Mouse (Mus musculus): Measurements from ENCODE around the gene Ppp1r12b. TPM values are rescaled to one million over a fixed set of nuclear protein-coding genes. Genes with fewer than 3 reads are reported as not detected.

Gene Ppp1r12b
- polyA plus RNA-seq, 1 experiment from 2014 or later = 12.2 TPM

DNA sequence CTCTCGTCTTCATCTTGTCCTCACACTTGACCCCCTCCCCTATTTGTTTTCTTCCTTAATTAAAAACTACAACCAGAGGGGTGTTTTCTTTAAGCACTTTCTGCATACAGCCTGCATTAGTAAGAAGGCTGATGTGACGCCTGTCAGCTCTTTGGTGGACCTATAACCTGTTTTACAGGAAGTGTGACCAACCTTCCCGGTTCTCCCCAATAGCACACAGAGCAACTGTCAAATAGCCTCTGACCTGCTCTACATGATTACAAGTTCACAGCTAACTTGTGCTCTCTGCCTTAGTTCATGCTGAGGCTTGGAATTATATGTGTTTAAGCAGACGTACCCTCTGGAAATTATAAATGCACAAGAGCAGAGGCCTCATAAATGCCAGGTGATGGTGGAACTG lies 189.3 kb downstream of the Ppp1r12b start:
- Histone ChIP-seq H3K36me3 (replicated peaks) (peaks cover 9% of the 10 kb centered on the region), H3K27me3 (no peaks in the 10 kb centered on the region)
- 88% methylated on average over 4 of the region's 4 CpGs for WGBS

DNA sequence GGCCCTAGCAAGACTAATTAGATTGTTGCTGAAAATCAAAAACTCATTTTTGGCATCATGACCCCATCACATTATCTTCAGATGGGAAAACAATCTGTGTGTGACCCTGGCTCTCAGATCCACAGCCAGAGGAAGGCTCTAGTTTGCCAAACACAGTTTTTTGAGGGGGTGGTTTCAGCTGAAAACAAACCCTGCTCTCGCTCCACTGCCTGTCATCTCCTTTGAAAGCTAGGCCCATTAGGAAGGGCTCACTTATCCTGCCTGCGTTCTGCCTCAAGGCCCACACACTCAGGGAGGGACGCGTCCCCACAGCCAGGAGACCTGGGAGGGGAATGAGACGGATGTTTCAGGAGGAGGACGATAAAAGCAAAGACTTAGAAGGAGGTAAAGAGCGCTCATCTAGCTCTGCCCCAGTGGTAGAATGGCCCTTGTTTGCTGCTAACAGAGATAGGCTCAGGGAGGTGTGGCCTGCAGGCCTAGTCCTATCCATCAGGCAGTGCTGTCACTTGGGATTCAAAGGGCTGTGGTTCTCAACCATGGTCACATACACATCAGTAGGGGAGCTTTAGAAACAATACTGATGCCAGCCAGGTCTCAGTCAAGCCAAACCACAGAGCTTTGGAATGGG lies 190.8 kb downstream of the Ppp1r12b start:
- WGBS = 57% methylated on average over 7 of the region's 7 CpGs
- no peak for ATAC-seq (ENCODE audit: low FRiP score)

More for the DNA sequence above, 189.3 kb downstream of the Ppp1r12b start:
- no peak for ATAC-seq (ENCODE audit: low FRiP score)
- H3K9ac ChIP-seq = no peak overlapping the region
- H3K4me1 ChIP-seq = peaks cover 5% of the 10 kb centered on the region; the same call in 1 of the 2 replicates
- H3K4me2 ChIP-seq = no peak overlapping the region
- no peak overlapping the region for H3K27ac ChIP-seq
- H3K9me3 ChIP-seq = no peaks in the 10 kb centered on the region
- no peak overlapping the region for H3K4me3 ChIP-seq (replicated peaks)

DNA sequence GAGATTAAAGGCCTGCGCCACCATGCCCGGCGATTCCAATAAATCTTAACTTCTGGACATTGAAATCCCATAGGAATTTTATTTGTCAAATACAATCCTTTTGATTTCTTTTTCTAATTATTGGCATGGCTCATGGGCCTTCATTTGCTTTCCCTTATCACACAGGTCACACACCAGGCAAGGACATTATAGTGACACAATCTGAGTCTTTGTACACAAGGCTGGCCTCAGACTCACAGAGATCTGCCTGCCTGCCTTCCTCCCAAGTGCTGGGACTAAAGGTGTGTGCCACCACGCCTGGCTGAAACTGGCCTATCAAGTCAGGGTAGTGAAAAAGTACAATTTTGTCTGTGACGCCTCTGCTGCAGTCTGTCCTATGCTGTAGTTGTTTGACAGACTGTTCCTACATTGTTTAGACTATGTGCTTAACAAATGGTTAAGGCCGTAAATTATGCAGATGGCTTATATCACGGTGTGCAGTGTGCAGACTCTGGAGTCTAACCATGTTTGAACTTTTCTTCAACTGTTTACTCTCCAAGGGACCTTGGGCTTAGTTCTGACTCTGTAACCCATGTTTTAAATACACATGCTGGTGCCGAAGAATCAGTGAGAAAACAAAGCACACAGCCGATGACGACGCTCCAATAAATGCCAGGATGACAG lies 191.8 kb downstream of the Ppp1r12b start:
- H3K4me1 ChIP-seq = peaks cover 5% of the 10 kb centered on the region; the same call in 1 of the 2 replicates
- ATAC-seq (ENCODE audit: low FRiP score) = no peak
- no peak overlapping the region for H3K9ac ChIP-seq
- no peaks in the 10 kb centered on the region for H3K9me3 ChIP-seq
- H3K27me3 ChIP-seq = no peaks in the 10 kb centered on the region
- peaks cover 9% of the 10 kb centered on the region for H3K36me3 ChIP-seq (replicated peaks)
- no peak overlapping the region for H3K4me2 ChIP-seq
- no peak overlapping the region for H3K27ac ChIP-seq
- no peak overlapping the region for H3K4me3 ChIP-seq (replicated peaks)
- whole genome bisulfite sequencing = 91% methylated on average over 11 of the region's 11 CpGs

More for the DNA sequence above, 190.8 kb downstream of the Ppp1r12b start:
- Histone ChIP-seq H3K27me3 (no peaks in the 10 kb centered on the region), H3K27ac (no peak overlapping the region), H3K9me3 (no peaks in the 10 kb centered on the region), H3K4me2 (no peak overlapping the region), H3K9ac (no peak overlapping the region), H3K4me1 (peaks cover 5% of the 10 kb centered on the region; the same call in 1 of the 2 replicates), H3K36me3 (replicated peaks) (peaks cover 9% of the 10 kb centered on the region), H3K4me3 (replicated peaks) (no peak overlapping the region)

DNA sequence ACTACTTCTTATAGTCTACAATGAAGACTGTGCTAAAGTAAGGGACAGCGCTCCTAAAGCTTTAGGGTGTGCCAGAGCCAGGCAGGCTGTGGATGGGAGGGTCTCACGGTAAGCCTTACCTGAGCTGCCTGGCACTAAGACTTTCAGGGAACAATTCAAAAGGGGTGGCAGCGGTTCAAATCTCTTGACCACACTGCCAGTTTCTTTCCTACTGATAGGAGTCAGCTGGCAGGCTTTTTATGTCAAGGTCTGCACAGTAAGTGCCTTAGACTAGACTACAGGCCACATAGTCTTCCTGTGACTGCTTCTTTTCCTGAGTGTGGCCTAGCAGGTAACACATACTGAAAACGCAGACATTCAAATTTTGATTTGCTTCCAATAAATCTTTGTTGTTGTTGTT lies 192.5 kb downstream of the Ppp1r12b start:
- no peak overlapping the region for H3K4me2 ChIP-seq
- H3K27ac ChIP-seq = no peak overlapping the region
- peaks cover 3% of the 10 kb centered on the region for H3K36me3 ChIP-seq (replicated peaks)
- WGBS = 91% methylated on average over 4 of the region's 4 CpGs
- H3K9ac ChIP-seq = no peak overlapping the region
- peaks cover 5% of the 10 kb centered on the region; the same call in 1 of the 2 replicates for H3K4me1 ChIP-seq
- no peaks in the 10 kb centered on the region for H3K9me3 ChIP-seq
- ATAC-seq (ENCODE audit: low FRiP score) = no peak
- H3K27me3 ChIP-seq = no peaks in the 10 kb centered on the region
- no peak overlapping the region for H3K4me3 ChIP-seq (replicated peaks)

DNA sequence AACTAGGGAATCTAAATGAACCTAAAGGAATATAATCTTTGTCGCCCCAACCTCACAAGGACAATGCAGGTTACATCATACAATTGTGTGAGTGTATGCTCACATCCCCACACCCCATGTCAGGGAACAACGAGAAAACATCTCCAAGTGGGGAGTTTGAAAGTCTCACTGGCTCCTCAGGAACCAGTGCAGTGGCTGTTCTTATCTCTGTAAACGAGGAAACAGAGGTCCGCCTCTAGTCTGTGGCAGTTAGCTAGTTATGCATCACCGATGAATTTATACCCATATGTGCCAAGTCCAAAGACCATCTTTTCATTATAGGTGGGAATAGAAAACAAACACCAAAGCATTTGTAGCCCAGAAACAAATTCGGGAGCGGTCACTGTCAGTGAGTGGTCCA lies 194.2 kb downstream of the Ppp1r12b start:
- Histone ChIP-seq H3K4me1 (peaks cover 5% of the 10 kb centered on the region; the same call in 1 of the 2 replicates), H3K4me3 (replicated peaks) (no peak overlapping the region), H3K4me2 (no peak overlapping the region), H3K36me3 (replicated peaks) (no peaks in the 10 kb centered on the region; the same call in none of the 2 replicates), H3K9ac (no peak overlapping the region), H3K27me3 (no peaks in the 10 kb centered on the region), H3K27ac (no peak overlapping the region), H3K9me3 (no peaks in the 10 kb centered on the region)
- 93% methylated on average over 7 of the region's 7 CpGs for WGBS
- ATAC-seq (ENCODE audit: low FRiP score) = no peak

DNA sequence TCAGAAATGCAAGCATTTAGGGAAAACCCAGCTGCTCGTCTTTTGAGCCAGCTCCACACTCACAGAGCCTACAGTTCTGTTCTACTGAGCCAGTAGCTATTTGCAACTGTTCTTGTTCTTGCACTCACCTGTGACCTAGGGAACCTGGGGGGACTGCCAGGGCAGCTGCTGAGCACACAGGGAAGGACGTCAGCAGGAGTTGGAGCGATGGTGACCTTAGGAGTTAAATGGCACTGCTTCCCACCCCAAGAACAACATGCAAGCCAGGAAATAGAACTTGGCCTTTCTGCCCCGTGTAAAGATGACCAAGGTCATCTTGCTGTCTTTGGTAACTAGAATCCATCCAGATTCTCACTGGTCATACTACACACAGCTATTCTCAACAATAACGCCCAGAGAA lies 195.1 kb downstream of the Ppp1r12b start:
- H3K9ac ChIP-seq = no peak overlapping the region
- no peak overlapping the region for H3K27ac ChIP-seq
- peaks cover 9% of the 10 kb centered on the region for H3K4me1 ChIP-seq
- WGBS = 82% methylated on average over 5 of the region's 5 CpGs
- H3K4me2 ChIP-seq = no peak overlapping the region
- no peak overlapping the region for H3K4me3 ChIP-seq (replicated peaks)
- no peaks in the 10 kb centered on the region for H3K27me3 ChIP-seq
- no peaks in the 10 kb centered on the region; the same call in none of the 2 replicates for H3K36me3 ChIP-seq (replicated peaks)
- ATAC-seq (ENCODE audit: low FRiP score) = no peak
- no peaks in the 10 kb centered on the region for H3K9me3 ChIP-seq

DNA sequence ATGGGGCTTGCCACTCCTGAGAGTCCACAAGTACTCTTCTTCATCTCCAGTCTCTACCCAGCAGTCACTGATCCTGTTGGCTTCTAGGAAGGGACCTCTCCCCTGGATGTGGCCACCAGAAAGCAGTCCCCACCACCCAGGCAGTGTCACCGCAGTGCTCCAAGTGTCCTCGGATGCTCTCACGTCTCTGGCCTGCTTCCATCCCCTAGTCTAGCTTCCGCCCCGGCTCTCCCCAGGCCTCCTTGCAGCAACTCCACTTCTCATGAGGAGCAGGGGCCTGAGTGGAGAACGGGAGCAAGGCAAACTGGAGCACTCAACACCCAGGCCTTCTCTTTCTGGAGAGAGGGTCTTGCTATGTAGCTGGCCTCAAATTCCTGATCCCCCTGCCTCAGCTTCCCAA lies 196.6 kb downstream of the Ppp1r12b start:
- ATAC-seq (ENCODE audit: low FRiP score) = no peak
- no peaks in the 10 kb centered on the region; the same call in none of the 2 replicates for H3K36me3 ChIP-seq (replicated peaks)
- WGBS = 94% methylated on average over 6 of the region's 6 CpGs
- no peak overlapping the region for H3K9ac ChIP-seq
- no peaks in the 10 kb centered on the region for H3K9me3 ChIP-seq
- H3K4me3 ChIP-seq (replicated peaks) = no peak overlapping the region
- no peak overlapping the region for H3K4me2 ChIP-seq
- H3K4me1 ChIP-seq = peaks cover 3% of the 10 kb centered on the region; the same call in 1 of the 2 replicates
- H3K27ac ChIP-seq = no peak overlapping the region
- no peaks in the 10 kb centered on the region for H3K27me3 ChIP-seq

DNA sequence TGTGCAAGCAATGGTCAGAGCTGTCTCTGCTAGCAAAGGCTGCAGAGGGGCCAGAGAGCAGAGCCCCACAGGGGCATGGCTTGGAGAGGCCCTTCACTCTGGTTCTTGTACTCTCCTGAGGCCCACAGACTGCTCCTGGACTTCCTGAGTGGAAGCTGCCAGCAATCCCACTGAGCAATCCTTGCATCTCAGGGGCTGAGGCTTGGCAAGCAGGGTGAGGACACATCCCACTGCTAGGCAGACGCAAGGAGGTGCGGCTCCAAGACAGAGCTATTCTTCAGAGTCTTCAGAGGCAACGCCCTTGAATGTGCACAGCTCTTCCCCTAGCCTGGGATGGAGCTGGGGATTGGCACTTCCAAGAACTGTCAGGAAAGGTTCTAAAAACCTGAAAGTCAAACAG lies 198.5 kb downstream of the Ppp1r12b start:
- Histone ChIP-seq H3K9ac (no peak overlapping the region), H3K27ac (no peak overlapping the region), H3K27me3 (no peaks in the 10 kb centered on the region), H3K36me3 (replicated peaks) (no peaks in the 10 kb centered on the region; the same call in none of the 2 replicates), H3K9me3 (no peaks in the 10 kb centered on the region), H3K4me3 (replicated peaks) (no peak overlapping the region), H3K4me2 (no peak overlapping the region), H3K4me1 (peaks cover 11% of the 10 kb centered on the region; the same call in 1 of the 2 replicates)
- ATAC-seq (ENCODE audit: low FRiP score) = no peak
- 82% methylated on average over 3 of the region's 3 CpGs for WGBS

DNA sequence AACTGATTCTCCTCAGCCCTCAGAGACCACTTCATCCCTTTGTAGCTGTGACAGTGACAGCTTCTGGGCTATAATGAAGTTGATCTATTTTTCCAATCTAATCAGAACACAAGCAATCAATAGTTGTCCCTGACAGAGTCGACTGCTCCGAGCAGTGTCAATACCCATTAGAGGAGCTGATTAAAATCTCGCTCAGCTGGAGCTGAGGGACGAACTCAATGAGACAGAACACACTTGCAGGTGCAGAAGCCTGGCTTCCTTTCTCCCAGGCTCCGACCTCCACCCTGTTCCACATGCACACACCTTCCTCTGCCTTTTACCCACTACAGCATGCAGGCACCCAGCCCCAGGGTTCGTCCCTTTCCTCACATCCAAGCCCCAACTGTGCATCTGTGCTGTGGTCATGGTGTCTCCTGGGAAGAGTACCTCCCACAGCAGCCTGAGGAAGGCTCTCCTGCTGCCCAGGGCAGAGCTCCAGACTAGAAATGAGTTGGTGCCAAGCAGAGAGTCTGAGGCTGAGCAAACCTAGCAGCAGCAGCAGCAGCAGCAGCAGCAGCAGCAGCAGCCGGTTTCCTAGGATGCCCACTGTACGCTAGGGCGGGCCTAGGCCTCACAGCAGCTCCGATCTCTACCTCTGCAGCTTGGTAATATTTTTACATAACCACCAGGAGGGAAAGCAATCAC lies 199.4 kb downstream of the Ppp1r12b start:
- Histone ChIP-seq H3K27me3 (no peaks in the 10 kb centered on the region), H3K4me2 (no peak overlapping the region), H3K9ac (no peak overlapping the region), H3K9me3 (no peaks in the 10 kb centered on the region), H3K4me3 (replicated peaks) (no peak overlapping the region), H3K36me3 (replicated peaks) (no peaks in the 10 kb centered on the region; the same call in none of the 2 replicates), H3K27ac (no peak overlapping the region), H3K4me1 (peaks cover 11% of the 10 kb centered on the region; the same call in 1 of the 2 replicates)
- 65% methylated on average over 10 of the region's 10 CpGs for WGBS
- ATAC-seq (ENCODE audit: low FRiP score) = 0 out of 2 replicates have a peak, but pooled peaks have one; percentile 33

DNA sequence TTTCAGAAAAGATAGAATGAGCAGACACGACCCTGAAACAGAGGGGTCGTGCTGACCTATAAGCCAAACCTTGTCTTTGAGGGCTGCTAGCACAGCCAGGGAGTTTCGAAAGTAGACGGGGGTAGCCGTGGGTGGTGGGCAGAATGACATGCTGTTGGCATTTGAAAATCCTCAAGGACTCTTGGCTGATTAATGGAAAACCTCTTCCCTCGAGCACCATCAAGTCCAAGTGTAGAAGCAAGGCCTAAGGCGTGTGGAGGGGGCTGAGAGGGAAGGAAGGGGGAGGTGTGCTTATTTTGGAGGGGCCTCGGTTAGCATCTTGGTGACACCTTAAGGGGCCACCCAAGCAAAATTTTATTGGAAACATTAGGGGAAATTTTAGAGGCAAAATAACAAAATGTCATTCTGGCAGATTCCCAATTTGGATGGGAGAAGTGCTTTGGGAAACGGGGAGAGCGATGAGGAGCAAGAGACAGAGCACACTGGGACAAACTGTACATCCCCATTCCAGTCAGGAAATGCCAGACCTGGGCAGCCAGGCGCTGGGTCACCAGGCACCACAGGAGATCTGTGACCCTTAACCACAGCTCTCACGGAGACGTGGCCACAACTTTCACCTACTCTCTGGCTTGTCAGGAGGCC lies 200.1 kb downstream of the Ppp1r12b start:
- peaks cover 11% of the 10 kb centered on the region; the same call in 1 of the 2 replicates for H3K4me1 ChIP-seq
- no peaks in the 10 kb centered on the region for H3K9me3 ChIP-seq
- no peaks in the 10 kb centered on the region; the same call in none of the 2 replicates for H3K36me3 ChIP-seq (replicated peaks)
- WGBS = 67% methylated on average over 13 of the region's 13 CpGs
- no peak overlapping the region for H3K4me2 ChIP-seq
- H3K9ac ChIP-seq = no peak overlapping the region
- 0 out of 2 replicates have a peak overlapping the region, but pooled peaks have one; percentile 19 for H3K27ac ChIP-seq
- ATAC-seq (ENCODE audit: low FRiP score) = no peak
- H3K27me3 ChIP-seq = no peaks in the 10 kb centered on the region
- no peak overlapping the region for H3K4me3 ChIP-seq (replicated peaks)

DNA sequence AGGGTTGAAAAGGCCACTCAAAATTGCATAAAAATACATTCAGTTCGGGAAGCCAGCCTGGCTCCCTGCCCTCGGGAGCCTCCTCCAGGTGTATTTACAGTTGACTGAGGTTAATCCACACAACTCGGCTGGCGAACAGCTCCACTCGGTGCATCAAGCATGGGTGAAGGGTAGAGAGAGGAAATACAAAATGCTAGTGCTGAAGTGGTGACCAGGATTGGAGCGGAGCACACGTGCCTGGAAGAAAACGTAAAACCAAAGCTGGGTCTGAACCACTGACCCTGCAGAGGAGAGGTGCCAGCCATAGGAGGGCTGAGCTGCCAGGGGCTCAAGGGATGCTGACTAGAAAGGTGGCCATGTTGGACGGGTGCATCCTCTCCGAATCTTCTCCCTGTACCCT lies 200.9 kb downstream of the Ppp1r12b start:
- H3K27ac ChIP-seq = no peak overlapping the region
- no peak overlapping the region for H3K4me2 ChIP-seq
- no peak for ATAC-seq (ENCODE audit: low FRiP score)
- peaks cover 14% of the 10 kb centered on the region; the same call in 1 of the 2 replicates for H3K4me1 ChIP-seq
- H3K9ac ChIP-seq = no peak overlapping the region
- H3K27me3 ChIP-seq = no peaks in the 10 kb centered on the region
- H3K9me3 ChIP-seq = no peaks in the 10 kb centered on the region
- whole genome bisulfite sequencing = 82% methylated on average over 10 of the region's 10 CpGs
- no peak overlapping the region for H3K4me3 ChIP-seq (replicated peaks)
- H3K36me3 ChIP-seq (replicated peaks) = no peaks in the 10 kb centered on the region; the same call in 1 of the 2 replicates
